Mouse (Mus musculus) layer of hippocampus, adult 2 months (tissue): ENCODE results near the gene Lrp8. TPM values are rescaled to one million over a fixed set of nuclear protein-coding genes. Genes with fewer than 3 reads are reported as not detected.

Source experiments
- DNase-seq, 2 experiments: peaks; one replicate each; pipeline ENCODE4 v3.0.0; 2022; ENCODE audit warnings: low spot score in 2 of 2
- H3K27ac ChIP-seq: fragments of 200-600 bp; 2 replicates; pipeline ENCODE4 v1.8.1; 2022
- H3K4me3 ChIP-seq: fragments of 200-600 bp; 2 replicates; pipeline ENCODE4 v1.8.1; 2022; ENCODE audit warnings: mild to moderate bottlenecking
- CTCF ChIP-seq: fragments of 200-600 bp; conservative IDR thresholded peaks from 2 replicates; pipeline ENCODE4 v1.8.1; 2022; ENCODE audit warnings: antibody characterized with exemption, mild to moderate bottlenecking, moderate library complexity
- total RNA-seq, 2 experiments: library from RNA; stranded (reverse); gene quantifications; 2 replicates each; pipeline ENCODE4 v1.2.3; 2021

Gene Lrp8
- total RNA-seq, 2 experiments from 2014 or later, result 84.3 to 98.5 TPM

DNA sequence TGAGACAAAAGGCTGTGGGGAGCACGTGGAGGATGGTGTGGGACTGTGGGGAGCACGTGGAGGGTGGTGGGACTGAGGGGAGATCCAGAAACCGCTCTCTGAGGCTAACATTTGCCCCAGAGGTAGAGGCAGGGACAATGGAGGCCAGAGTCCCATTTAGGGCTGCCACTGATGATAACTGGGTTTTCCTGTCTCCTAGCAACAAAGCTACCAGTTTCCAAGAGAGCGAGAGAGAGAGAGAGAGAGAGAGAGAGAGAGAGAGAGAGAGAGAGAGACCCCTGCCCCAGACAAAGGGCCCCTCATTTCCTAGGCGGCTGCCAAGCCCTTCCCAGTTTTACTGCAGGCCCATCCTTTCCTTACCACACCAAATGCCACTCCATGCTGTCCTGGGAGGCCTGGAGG is 33.4 kb downstream of the Lrp8 start:
- no peak overlapping the region for H3K4me3 ChIP-seq
- no peak for TF ChIP-seq CTCF
- H3K27ac ChIP-seq, result no peak overlapping the region
- no peak for DNase-seq

- H3K27ac ChIP-seq, result no peak overlapping the region
- TF ChIP-seq CTCF, result no peak
- H3K4me3 ChIP-seq, result no peak overlapping the region
- peak; percentile 73 to 74 for DNase-seq
Observed at GRCm38 (mm10) chr4:107836758-107837157, 34.7 kb downstream of the Lrp8 start.

- no peak for TF ChIP-seq CTCF
- DNase-seq, result no peak
- Histone ChIP-seq H3K27ac (no peak overlapping the region), H3K4me3 (no peak overlapping the region)
Observed at GRCm38 (mm10) chr4:107837910-107838309, 35.8 kb downstream of the Lrp8 start.

DNA sequence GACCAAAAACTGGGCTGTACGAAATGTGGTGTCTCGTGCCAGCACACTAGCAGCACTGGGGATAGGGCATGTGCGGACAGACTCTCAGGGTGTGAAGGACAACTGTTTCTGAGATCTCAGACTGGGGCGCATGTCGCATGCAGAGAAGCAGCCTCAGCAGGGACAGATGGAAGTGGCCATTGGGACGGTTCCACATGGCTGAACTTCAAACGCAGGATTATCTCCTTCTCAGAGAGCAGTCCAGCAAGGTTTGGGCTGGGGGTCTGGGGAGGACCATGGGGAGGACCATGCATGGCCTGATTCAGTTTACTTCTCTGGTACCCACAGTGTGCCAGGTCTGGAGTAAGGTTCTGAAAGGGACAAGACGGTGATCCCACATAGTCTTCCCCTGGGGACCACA is 41.6 kb downstream of the Lrp8 start:
- TF ChIP-seq CTCF, result no peak
- no peak for DNase-seq
- Histone ChIP-seq H3K4me3 (no peak overlapping the region), H3K27ac (no peak overlapping the region)

DNA sequence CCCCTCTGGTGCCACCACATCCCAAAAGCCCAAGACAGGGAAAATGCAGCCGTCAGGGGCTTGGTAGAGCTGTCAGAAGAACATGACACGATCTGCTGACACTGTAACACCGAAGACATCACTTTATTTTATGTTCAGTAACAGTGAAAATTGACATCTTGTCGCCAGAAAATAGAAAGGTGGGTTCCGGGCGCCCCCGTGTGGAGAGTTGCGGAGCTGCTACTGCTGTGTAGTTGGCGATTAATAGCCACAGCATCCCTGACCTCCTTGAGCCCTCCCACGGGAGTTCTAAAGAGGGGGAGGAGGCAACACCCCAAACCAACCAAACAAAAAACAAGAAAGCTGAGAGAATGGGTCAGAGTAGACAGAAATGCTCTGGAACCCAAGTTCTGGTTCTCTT is 42.9 kb downstream of the Lrp8 start:
- H3K4me3 ChIP-seq, result no peak overlapping the region
- H3K27ac ChIP-seq, result peak overlapping the region; percentile 59; the same call in 1 of the 2 replicates
- TF ChIP-seq CTCF, result peak; percentile 97
- DNase-seq, result peak; percentile 69 to 89

DNA sequence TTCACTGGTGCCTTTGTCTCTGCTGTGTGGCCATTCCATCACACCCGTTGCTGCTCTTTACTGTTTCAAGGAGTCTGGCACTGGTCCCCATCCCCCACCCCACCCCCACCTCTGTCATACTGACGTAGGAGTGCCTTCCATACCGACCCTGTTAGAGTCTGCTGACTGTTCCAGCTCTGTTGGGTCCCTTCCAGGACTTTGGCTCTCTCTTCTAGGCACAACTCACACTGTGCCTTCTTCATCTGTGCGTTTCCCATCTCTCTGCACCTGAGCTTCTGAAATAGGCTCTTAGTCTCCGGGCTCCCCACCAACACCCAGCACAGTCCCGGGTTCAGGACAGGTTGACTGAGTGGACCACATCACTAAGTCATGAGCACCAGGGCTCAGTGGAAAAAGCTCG is 44.7 kb downstream of the Lrp8 start:
- no peak for TF ChIP-seq CTCF
- DNase-seq, result no peak
- no peak overlapping the region for H3K27ac ChIP-seq

GRCm38 (mm10) chr4:107848546-107848945 is 46.5 kb downstream of the Lrp8 start:
- TF ChIP-seq CTCF, result no peak
- Histone ChIP-seq H3K27ac (no peak overlapping the region), H3K4me3 (no peak overlapping the region)
- DNase-seq, result no peak

More for the DNA sequence above, 44.7 kb downstream of the Lrp8 start:
- H3K4me3 ChIP-seq, result no peak overlapping the region

DNA sequence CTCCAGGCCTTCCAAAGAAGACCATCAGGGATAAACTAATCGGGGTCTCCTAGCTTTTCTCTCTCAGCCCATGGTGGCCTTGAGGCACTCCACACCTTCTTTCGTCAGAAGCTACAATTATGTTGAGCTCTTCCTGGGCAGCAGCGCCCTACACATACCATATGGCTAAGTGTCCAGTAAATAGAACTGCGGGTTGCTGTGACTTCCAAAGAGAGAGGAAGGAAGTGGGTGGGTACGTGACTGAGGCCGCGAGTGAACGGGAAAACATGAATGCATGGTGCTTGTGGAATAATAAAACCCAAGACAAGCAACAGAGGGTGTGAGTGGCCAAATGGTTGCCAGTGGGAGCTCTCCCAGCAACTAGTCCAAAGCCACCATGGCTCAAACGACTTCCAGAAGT is 47.6 kb downstream of the Lrp8 start:
- no peak for DNase-seq
- Histone ChIP-seq H3K27ac (no peak overlapping the region), H3K4me3 (no peak overlapping the region)
- no peak for TF ChIP-seq CTCF

DNA sequence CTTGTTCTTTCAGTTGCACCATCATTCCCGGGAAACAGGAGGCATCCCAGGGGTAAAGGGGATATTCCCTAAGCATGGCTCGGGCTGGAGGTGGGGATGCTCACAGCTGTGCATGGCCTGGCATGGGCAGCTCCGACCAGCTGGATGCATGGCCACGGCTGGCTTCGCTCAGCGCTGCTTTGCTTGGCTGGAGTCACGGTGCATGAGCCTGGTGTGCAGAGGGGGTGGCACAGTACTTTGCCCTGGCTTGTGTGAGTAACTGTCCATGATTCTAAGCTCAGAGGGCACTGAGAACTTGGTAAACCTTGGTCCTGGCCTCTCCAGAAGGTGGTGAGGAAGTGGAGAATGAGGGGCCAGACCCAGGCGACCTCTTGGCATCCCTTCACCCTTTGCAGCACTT is 48.0 kb downstream of the Lrp8 start:
- TF ChIP-seq CTCF, result no peak
- Histone ChIP-seq H3K4me3 (no peak overlapping the region), H3K27ac (no peak overlapping the region)
- DNase-seq, result no peak

- Histone ChIP-seq H3K27ac (no peak overlapping the region), H3K4me3 (no peak overlapping the region)
- no peak for DNase-seq
- TF ChIP-seq CTCF, result no peak
Observed at GRCm38 (mm10) chr4:107853333-107853732, 51.3 kb downstream of the Lrp8 start.

DNA sequence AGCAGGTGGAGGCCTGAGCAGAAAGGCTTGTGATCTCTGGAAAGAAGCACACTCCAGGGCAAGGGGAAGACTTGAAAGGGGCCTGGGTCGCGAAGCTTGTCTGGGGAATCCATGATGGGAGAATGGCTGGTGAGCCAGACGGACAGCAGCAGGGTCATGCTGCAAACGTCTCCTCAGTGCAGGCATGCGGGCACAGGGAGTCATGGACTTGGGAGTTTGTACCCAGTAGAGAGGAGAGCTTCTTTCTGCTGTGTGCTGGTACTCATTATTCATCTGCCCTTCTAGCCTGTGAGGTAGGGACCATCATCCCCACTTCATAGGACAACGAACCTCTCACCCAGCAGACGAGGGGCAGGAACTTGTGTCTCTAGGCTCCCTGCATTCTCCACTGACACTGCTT is 51.8 kb downstream of the Lrp8 start:
- TF ChIP-seq CTCF, result no peak
- Histone ChIP-seq H3K27ac (no peak overlapping the region), H3K4me3 (no peak overlapping the region)
- no peak for DNase-seq

- peak; percentile 64 for TF ChIP-seq CTCF
- peak overlapping the region; percentile 63 for H3K27ac ChIP-seq
- DNase-seq, result no peak
- H3K4me3 ChIP-seq, result no peak overlapping the region
Observed at GRCm38 (mm10) chr4:107856958-107857686, 55.1 kb downstream of the Lrp8 start.

DNA sequence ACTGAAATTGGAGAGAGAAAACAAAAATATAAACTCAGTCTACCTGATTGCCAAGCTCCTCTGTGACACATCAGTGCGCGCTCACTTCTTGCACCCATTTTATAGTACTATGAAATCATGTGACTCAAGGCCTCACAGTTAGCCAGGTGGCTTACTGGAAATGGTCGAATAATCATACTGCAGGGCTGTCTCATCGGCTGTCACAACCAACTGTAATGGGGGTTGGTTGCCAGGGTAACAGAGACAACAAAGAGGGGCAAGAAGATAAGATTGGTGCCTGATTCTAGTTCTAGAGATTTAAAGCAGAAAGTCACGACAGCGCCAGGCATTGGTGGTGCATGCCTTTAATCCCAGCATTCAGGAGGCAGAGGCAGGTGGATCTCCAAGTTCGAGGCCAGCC is 56.9 kb downstream of the Lrp8 start:
- peak in 1 of 2 experiments; percentile 54 for DNase-seq
- no peak for TF ChIP-seq CTCF
- Histone ChIP-seq H3K27ac (no peak overlapping the region), H3K4me3 (no peak overlapping the region)

GRCm38 (mm10) chr4:107864866-107865265 is 62.8 kb downstream of the Lrp8 start:
- TF ChIP-seq CTCF, result no peak
- DNase-seq, result no peak

More at GRCm38 (mm10) chr4:107864866-107865265, 62.8 kb downstream of the Lrp8 start:
- Histone ChIP-seq H3K4me3 (no peak overlapping the region), H3K27ac (no peak overlapping the region)
